Mouse (Mus musculus) forebrain, embryonic 14.5 days (tissue): ENCODE results near the gene Itpr2. TPM values are rescaled to one million over a fixed set of nuclear protein-coding genes. Genes with fewer than 3 reads are reported as not detected.
"Not testable (repeated sequence)": the region's sequence is repeated elsewhere in the genome, so short reads cannot be mapped to it uniquely, and the experiment has no call there.

Experiments
- ATAC-seq: fragments of 200-750 bp; cut with Nextera tagmentation; 2 replicates; pipeline ENCODE4 v1.8.0; 2017; ENCODE audit warnings: mild to moderate bottlenecking, moderate library complexity
- DNase-seq: peaks from one replicate; pipeline ENCODE4 v3.0.0-alpha.2; 2015; ENCODE audit warnings: low spot score
- H3K27ac ChIP-seq: fragments of 300-500 bp; sonication (generic); 2 replicates; pipeline ENCODE4 v1.5.1; 2014; ENCODE audit warnings: low read depth, mild to moderate bottlenecking, control low read depth, low read length, moderate library complexity
- H3K27me3 ChIP-seq: fragments of 300-500 bp; sonication (generic); replicated peaks from 2 replicates; pipeline ENCODE4 v1.6.1; 2014; ENCODE audit warnings: low read length, control low read depth, mixed read lengths; ENCODE audit not compliant: control insufficient read depth, insufficient read depth
- H3K36me3 ChIP-seq: fragments of 300-500 bp; sonication (generic); 2 replicates; pipeline ENCODE4 v1.6.1; 2014; ENCODE audit warnings: low read length, control low read depth; ENCODE audit not compliant: control insufficient read depth, insufficient read depth
- H3K4me1 ChIP-seq: fragments of 300-500 bp; sonication (generic); 2 replicates; pipeline ENCODE4 v1.6.1; 2014; ENCODE audit warnings: antibody characterized with exemption, low read length, control low read depth; ENCODE audit not compliant: control insufficient read depth, insufficient read depth
- H3K4me2 ChIP-seq: fragments of 300-500 bp; sonication (generic); 2 replicates; pipeline ENCODE4 v1.6.1; 2014; ENCODE audit warnings: mild to moderate bottlenecking, control low read depth, low read length
- H3K4me3 ChIP-seq: fragments of 300-500 bp; sonication (generic); 2 replicates; pipeline ENCODE4 v1.5.1; 2014; ENCODE audit warnings: low read depth, low read length, control low read depth
- H3K9ac ChIP-seq: fragments of 300-500 bp; sonication (generic); 2 replicates; pipeline ENCODE4 v1.6.1; 2014; ENCODE audit warnings: mild to moderate bottlenecking, low read length, control low read depth, moderate library complexity
- H3K9me3 ChIP-seq: fragments of 300-500 bp; sonication (generic); replicated peaks from 2 replicates; pipeline ENCODE4 v1.6.1; 2016; ENCODE audit warnings: low read length, control low read depth, mixed read lengths; ENCODE audit not compliant: control insufficient read depth
- WGBS: fragments of 180-500 bp; shearing (Covaris S2); extraction: QIAGEN DNeasy Blood & Tissue Kit; methylation state at CpG from one replicate; pipeline ENCODE4 v1.1.7; 2014; 5-methylcytosine and 5-hydroxymethylcytosine counted together
- polyA plus RNA-seq: library from polyadenylated mRNA; unstranded; fragments of >200 nt; fragmentation: Nextera tagmentation; extraction: Ambion mirVana; gene quantifications from 2 replicates; pipeline ENCODE4 v1.2.1, GENCODE M21; 2014

The Itpr2 gene
- polyA plus RNA-seq, 1 experiment from 2014 or later = 2.4 TPM

DNA sequence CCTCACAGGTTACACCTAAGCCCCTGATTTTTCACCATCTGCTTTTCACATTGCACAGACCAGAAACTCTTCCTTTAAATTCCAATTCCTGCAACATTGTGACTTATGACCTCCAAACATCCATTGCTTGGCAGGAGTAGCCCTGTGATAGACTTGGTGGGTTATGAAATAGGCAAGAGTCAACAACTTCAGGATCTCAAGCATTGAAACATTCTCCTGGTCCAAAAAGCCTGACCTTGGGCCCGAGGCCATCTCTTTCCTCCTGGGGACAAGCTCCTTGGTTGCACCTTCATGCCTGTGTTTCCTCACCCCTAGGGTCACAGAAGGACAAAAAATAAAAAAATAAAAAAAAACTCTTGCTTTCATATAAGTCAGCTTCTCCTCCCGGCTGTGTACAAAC, 32.1 kb downstream of the Itpr2 start:
- H3K9me3 ChIP-seq = no peaks in the 10 kb centered on the region
- H3K4me1 ChIP-seq = no peaks in the 10 kb centered on the region
- no peak overlapping the region for H3K27ac ChIP-seq
- no peak overlapping the region for H3K4me2 ChIP-seq
- H3K4me3 ChIP-seq = no peak overlapping the region
- 81% methylated on average over 2 of the region's 2 CpGs for WGBS
- ATAC-seq (no peak), DNase-seq (no peak)
- H3K36me3 ChIP-seq = no peaks in the 10 kb centered on the region
- H3K27me3 ChIP-seq = no peaks in the 10 kb centered on the region
- no peak overlapping the region for H3K9ac ChIP-seq

DNA sequence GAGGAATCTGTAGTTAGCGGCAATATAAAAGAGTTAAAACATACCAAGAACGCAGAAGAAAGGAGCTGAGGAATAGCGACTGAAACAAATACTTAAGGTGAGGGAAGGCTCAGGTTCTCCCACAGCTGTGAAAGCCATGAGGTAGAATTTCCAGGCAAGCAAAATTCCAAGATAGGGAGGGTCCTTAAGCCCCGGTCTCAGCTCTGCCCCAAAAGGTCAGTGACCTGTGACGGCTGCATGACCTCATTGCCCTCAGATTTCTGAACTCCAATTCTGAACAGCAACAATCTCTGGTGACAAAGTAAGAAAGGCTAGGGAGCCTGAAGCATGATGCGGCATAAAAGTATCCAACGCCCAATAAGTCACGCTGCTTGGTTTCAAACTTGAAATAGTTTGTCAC, 33.7 kb downstream of the Itpr2 start:
- Histone ChIP-seq H3K4me2 (no peak overlapping the region), H3K4me3 (no peak overlapping the region), H3K36me3 (no peaks in the 10 kb centered on the region), H3K4me1 (no peaks in the 10 kb centered on the region), H3K27ac (no peak overlapping the region), H3K27me3 (no peaks in the 10 kb centered on the region), H3K9ac (no peak overlapping the region), H3K9me3 (no peaks in the 10 kb centered on the region)
- WGBS = 67% methylated on average over 8 of the region's 8 CpGs
- ATAC-seq (no peak), DNase-seq (no peak)

DNA sequence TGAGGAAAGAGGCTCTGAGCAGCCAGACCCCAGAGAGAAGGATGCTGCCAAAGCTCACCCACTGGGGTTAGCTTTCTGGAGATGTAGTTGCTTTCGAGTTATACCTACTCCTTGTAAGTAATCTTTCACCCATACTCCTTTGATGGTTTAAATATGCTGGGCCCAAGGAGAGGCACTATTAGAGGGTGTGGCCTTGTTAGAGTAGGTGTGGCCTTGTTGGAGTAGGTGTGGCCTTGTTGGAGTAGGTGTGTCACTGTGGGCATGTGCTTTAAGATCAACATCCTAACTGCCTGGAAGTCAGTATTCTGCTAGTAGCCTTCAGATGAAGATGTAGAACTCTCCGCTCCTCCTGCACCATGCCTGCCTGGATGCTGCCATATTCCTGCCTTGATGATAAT, 37.4 kb downstream of the Itpr2 start:
- H3K36me3 ChIP-seq, H3K9me3 ChIP-seq, H3K4me3 ChIP-seq, ATAC-seq, H3K9ac ChIP-seq, H3K27me3 ChIP-seq, DNase-seq, H3K4me2 ChIP-seq, H3K27ac ChIP-seq, H3K4me1 ChIP-seq: not testable (repeated sequence)
- WGBS = 90% methylated on average over 2 of the region's 2 CpGs

DNA sequence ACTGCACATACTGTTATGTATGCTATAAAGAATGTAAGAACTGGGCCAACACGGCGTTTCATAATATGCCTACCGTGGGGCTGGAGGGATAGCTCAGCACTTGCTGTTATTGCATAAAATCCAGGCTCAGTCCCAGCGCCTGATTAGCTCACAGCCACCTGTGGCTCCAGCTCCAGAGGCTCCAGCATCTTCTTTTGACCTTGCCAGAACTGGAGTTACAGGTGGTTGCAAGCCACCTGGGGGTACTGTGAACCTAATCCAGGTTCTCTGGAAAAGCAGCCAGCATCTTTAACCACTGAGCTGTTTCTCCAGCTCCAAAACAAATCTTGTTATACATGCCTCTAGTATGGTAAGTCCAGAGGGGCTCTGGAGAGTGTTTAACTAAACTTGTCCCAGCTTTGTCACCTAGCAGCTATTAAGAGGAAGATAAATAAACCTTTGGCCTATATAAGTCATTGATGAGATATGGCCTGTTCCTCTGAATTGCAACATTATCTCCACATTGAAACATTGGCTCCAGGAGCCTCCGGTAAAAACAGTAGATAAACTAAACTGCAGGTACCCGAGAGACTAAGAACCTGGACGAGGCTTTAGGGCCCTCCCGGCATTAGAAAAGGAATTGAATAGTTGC, 37.9 kb downstream of the Itpr2 start:
- Histone ChIP-seq H3K9ac (no peak overlapping the region), H3K4me3 (no peak overlapping the region), H3K27ac (no peak overlapping the region), H3K4me1 (no peaks in the 10 kb centered on the region), H3K4me2 (no peak overlapping the region), H3K36me3 (no peaks in the 10 kb centered on the region), H3K27me3 (no peaks in the 10 kb centered on the region), H3K9me3 (no peaks in the 10 kb centered on the region)
- DNase-seq (no peak), ATAC-seq (no peak)
- WGBS = 90% methylated on average over 8 of the region's 8 CpGs

DNA sequence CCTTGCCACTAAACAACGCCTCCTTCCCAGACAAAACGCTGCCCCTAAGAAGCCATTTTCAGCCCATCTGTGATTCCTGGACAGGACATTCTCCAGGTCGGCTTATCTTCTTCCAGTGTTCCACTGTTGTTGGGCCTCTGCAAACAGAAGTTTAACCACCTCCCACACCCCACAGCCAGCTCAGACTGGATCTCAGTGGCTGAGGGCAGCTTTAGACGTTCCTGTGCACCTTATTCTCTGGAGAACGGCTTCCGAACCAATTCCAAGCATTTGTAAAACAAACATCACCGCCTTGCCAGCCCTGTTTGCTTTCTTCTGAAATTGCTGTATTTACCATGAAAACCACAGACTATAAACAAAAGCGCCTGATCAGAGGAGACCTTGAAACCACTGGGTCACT, 41.1 kb downstream of the Itpr2 start:
- DNase-seq = no peak
- no peaks in the 10 kb centered on the region for H3K27me3 ChIP-seq
- 89% methylated on average over 8 of the region's 8 CpGs for WGBS
- 0 out of 2 replicates have a peak, but pooled peaks cover 2% of the 10 kb centered on the region for H3K4me1 ChIP-seq
- no peaks in the 10 kb centered on the region for H3K9me3 ChIP-seq
- no peak overlapping the region for H3K4me2 ChIP-seq
- ATAC-seq = no peak
- no peak overlapping the region for H3K9ac ChIP-seq
- no peak overlapping the region for H3K27ac ChIP-seq
- no peaks in the 10 kb centered on the region for H3K36me3 ChIP-seq
- no peak overlapping the region for H3K4me3 ChIP-seq

DNA sequence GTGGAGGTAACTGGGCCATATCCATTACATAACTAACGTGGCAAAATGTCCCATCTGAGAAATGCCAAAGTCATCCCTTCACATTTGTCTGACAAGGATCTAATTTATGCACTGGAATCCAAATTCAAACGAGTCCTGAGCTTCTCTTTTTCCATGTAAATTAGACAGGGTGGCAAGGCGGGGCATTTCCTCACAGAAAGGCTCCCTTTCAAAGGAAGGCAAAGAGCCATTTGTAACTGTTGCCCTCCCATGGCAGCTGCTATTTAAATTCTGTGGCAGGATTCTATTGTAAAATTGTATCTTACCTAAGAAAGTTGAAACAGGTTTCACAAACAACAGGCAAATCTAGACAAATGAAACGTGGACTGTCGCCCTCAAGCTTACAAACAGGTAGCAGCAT, 43.6 kb downstream of the Itpr2 start:
- no peak for ATAC-seq

DNA sequence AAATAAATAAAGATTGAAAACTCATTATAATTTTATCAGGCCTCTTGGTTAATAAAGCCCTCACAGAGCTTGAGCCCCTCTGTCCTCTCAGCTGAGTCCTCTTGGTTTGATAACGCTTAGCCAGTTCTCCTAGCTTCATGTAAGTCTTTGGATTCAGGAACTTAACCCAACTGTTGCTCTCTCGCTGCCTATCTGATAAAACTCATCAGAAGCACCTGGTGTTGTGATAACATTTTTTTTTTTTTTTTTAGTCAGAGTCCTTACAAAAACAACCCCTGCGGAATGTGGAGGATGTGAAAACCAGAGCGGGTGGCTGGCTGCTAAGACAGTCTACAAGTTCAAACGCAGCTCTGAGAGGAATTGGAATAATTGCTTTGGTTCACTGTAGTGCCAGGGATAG, 45.3 kb downstream of the Itpr2 start:
- H3K4me1 ChIP-seq = 0 out of 2 replicates have a peak, but pooled peaks cover 2% of the 10 kb centered on the region
- no peak for ATAC-seq
- no peak overlapping the region for H3K9ac ChIP-seq
- H3K27ac ChIP-seq = no peak overlapping the region
- no peaks in the 10 kb centered on the region for H3K36me3 ChIP-seq
- 92% methylated on average over 5 of the region's 5 CpGs for WGBS
- H3K27me3 ChIP-seq = no peaks in the 10 kb centered on the region
- no peak overlapping the region for H3K4me3 ChIP-seq
- no peaks in the 10 kb centered on the region for H3K9me3 ChIP-seq
- DNase-seq = no peak
- no peak overlapping the region for H3K4me2 ChIP-seq

More for the DNA sequence above, 43.6 kb downstream of the Itpr2 start:
- Histone ChIP-seq H3K36me3 (no peaks in the 10 kb centered on the region), H3K4me2 (no peak overlapping the region), H3K27ac (no peak overlapping the region), H3K4me3 (no peak overlapping the region), H3K27me3 (no peaks in the 10 kb centered on the region), H3K9ac (no peak overlapping the region), H3K9me3 (no peaks in the 10 kb centered on the region), H3K4me1 (0 out of 2 replicates have a peak, but pooled peaks cover 2% of the 10 kb centered on the region)
- peak; percentile 24 for DNase-seq
- 19% methylated on average over 5 of the region's 5 CpGs for WGBS

DNA sequence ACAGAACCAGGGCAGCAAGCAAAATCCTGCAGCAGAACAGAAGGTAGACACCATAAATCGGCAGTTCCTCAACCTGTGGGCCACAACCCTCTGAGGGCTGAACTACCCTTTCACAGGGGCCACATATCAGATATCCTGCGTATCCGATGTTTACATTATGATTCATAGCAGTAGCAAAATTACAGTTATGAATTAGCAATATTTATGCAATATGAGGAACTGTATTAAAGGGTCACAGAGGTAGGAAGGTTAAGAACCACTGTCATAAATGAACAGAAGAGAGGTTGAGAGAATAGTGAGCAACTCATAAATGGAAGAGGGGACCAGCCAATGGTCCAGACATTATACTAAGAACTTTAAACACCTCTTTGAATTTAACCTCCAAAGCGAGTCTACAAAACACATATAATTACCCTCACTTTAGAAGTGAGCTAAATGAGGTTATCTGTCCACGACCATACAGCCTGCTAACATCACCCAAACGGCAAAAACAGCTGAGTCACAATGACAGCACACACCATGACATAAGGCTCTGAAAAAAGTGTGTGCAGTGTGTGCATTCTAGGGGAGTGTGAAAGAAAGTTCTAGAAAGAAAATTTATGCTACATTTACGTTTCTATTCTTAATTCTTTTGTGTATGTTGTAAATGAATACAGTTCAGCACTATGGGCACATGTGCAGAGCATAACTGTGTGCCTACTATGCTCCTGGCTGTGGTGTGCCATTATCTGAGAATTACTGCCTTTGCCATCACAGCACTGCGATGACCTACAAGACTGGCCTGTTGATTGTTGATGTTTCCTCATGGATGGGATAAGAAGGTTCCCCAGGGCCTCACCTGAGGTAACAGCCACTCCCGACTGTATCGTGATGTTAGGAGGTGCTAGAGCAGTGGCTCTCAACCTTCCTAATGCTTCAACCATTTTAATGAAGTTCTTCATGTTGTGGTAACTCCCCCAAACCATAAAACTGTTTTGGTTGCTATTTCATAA, 47.2 kb downstream of the Itpr2 start:
- ATAC-seq (no peak), DNase-seq (no peak)
- no peaks in the 10 kb centered on the region for H3K9me3 ChIP-seq
- H3K4me3 ChIP-seq = no peak overlapping the region
- WGBS = 86% methylated on average over 10 of the region's 10 CpGs
- no peaks in the 10 kb centered on the region for H3K36me3 ChIP-seq
- no peaks in the 10 kb centered on the region for H3K27me3 ChIP-seq
- 0 out of 2 replicates have a peak, but pooled peaks cover 2% of the 10 kb centered on the region for H3K4me1 ChIP-seq
- H3K4me2 ChIP-seq = no peak overlapping the region
- no peak overlapping the region for H3K27ac ChIP-seq
- no peak overlapping the region for H3K9ac ChIP-seq

DNA sequence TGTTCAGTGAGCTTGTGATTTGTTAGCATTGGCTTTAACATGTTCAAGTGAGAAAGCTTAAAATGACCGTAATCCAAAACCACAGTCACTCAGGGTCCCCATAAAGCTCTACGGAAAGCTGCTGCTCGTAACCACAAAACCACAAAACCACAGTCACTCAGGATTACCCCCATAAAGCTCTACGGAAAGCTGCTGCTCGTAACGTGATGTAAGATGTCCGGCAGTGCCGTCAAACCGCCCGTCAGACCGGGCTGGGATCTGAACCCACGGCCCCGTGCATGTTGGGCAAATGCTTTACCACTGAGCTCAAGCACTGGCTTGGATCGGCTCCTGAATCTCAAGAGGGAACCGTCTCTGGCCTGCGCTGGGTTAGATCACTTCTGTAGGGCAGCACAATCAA, 49.5 kb downstream of the Itpr2 start:
- no peaks in the 10 kb centered on the region for H3K27me3 ChIP-seq
- DNase-seq = no peak
- no peaks in the 10 kb centered on the region for H3K9me3 ChIP-seq
- no peaks in the 10 kb centered on the region for H3K36me3 ChIP-seq
- H3K27ac ChIP-seq = no peak overlapping the region
- ATAC-seq = no peak
- H3K9ac ChIP-seq = no peak overlapping the region
- no peak overlapping the region for H3K4me2 ChIP-seq
- no peaks in the 10 kb centered on the region for H3K4me1 ChIP-seq
- H3K4me3 ChIP-seq = no peak overlapping the region
- WGBS = 93% methylated on average over 16 of the region's 16 CpGs
